Mouse (Mus musculus): ENCODE data around the gene Igsf9.

GRCm38 (mm10) chr1:172488831-172489230, 7.2 kb downstream of the Igsf9 start:
- no peak for TF ChIP-seq CTCF (conservative IDR thresholded peaks at IDR 0.05; ENCODE audit: low read length)
- TF ChIP-seq NANOG (IDR thresholded peaks at IDR 0.05; ENCODE audit: borderline replicate concordance, low read length), result no peak
- no peak for TF ChIP-seq POU5F1 (IDR thresholded peaks at IDR 0.05; ENCODE audit: borderline replicate concordance, low read length)
